Mouse (Mus musculus) stomach, postnatal 0 days (tissue): ENCODE results near the gene Plxnc1. TPM values are rescaled to one million over a fixed set of nuclear protein-coding genes. Genes with fewer than 3 reads are reported as not detected.

Experiments
- ATAC-seq: fragments of 200-750 bp; cut with Nextera tagmentation; 2 replicates; pipeline ENCODE4 v1.8.0; 2017; ENCODE audit not compliant: low FRiP score, low TSS enrichment
- DNase-seq: peaks from one replicate; pipeline ENCODE4 v3.0.0-alpha.2; 2016; ENCODE audit warnings: low spot score
- H3K27ac ChIP-seq: fragments of 300-500 bp; sonication (generic); replicated peaks from 2 replicates; pipeline ENCODE4 v1.5.1; 2014; ENCODE audit warnings: mild to moderate bottlenecking, control low read depth
- H3K27me3 ChIP-seq: fragments of 300-500 bp; sonication (generic); 2 replicates; pipeline ENCODE4 v1.6.1; 2014; ENCODE audit warnings: low read length; ENCODE audit not compliant: control insufficient read depth, insufficient read depth
- H3K36me3 ChIP-seq: fragments of 300-500 bp; sonication (generic); 2 replicates; pipeline ENCODE4 v1.6.1; 2014; ENCODE audit warnings: low read length, mixed read lengths; ENCODE audit not compliant: control insufficient read depth, insufficient read depth
- H3K4me1 ChIP-seq: fragments of 300-500 bp; sonication (generic); replicated peaks from 2 replicates; pipeline ENCODE4 v1.6.1; 2014; ENCODE audit warnings: antibody characterized with exemption; ENCODE audit not compliant: control insufficient read depth, insufficient read depth
- H3K4me2 ChIP-seq: fragments of 300-500 bp; sonication (generic); replicated peaks from 2 replicates; pipeline ENCODE4 v1.6.1; 2014; ENCODE audit warnings: low read depth, mild to moderate bottlenecking, control low read depth, moderate library complexity
- H3K4me3 ChIP-seq: fragments of 300-500 bp; sonication (generic); 2 replicates; pipeline ENCODE4 v1.5.1; 2014; ENCODE audit warnings: low read depth, low read length, control low read depth
- H3K9ac ChIP-seq: fragments of 300-500 bp; sonication (generic); 2 replicates; pipeline ENCODE4 v1.6.1; 2014; ENCODE audit warnings: mild to moderate bottlenecking, low read length, control low read depth, mixed read lengths
- H3K9me3 ChIP-seq: fragments of 300-500 bp; sonication (generic); 2 replicates; pipeline ENCODE4 v1.6.1; 2016; ENCODE audit warnings: low read length; ENCODE audit not compliant: control insufficient read depth
- CTCF ChIP-seq: IDR thresholded peaks from 2 replicates; pipeline ENCODE4 v1.5.1; 2016; ENCODE audit warnings: antibody characterized with exemption, low read depth, mild to moderate bottlenecking, moderate library complexity
- EP300 ChIP-seq: optimal IDR thresholded peaks from 2 replicates; pipeline ENCODE3; 2016; ENCODE audit warnings: antibody characterized with exemption
- WGBS: fragments of 180-500 bp; shearing (Covaris S2); extraction: QIAGEN DNeasy Blood & Tissue Kit; methylation state at CpG from one replicate; pipeline ENCODE4 v1.1.7; 2014; 5-methylcytosine and 5-hydroxymethylcytosine counted together
- polyA plus RNA-seq: library from polyadenylated mRNA; unstranded; fragments of >200 nt; fragmentation: Nextera tagmentation; extraction: Ambion mirVana; gene quantifications from 2 replicates; pipeline ENCODE4 v1.2.1, GENCODE M21; 2015

The Plxnc1 gene
- polyA plus RNA-seq = 0.67 and 1.0 TPM in 2 replicates

GRCm38 (mm10) chr10:94944691-94945205 is at the start of gene Plxnc1:
Plxnc1 (minus strand) TSS chr10:94944835.
- 2% methylated on average over 29 of the region's 57 CpGs for WGBS
- Histone ChIP-seq H3K27me3 (peaks cover 2% of the 10 kb centered on the region; the same call in 1 of the 2 replicates), H3K27ac (no peak within 1 kb of the TSS)

GRCm38 (mm10) chr10:94992127-94992526 is 47.5 kb upstream of the Plxnc1 start:
- DNase-seq = peak; percentile 85
- Histone ChIP-seq H3K4me2 (peak overlapping the region; percentile 31), H3K27ac (peak overlapping the region; percentile 80; the same call in 1 of the 2 replicates), H3K4me1 (no peaks in the 10 kb centered on the region), H3K27me3 (no peaks in the 10 kb centered on the region), H3K9ac (no peak overlapping the region), H3K9me3 (no peaks in the 10 kb centered on the region), H3K36me3 (no peaks in the 10 kb centered on the region), H3K4me3 (no peak overlapping the region; the same call in 1 of the 2 replicates)
- TF ChIP-seq CTCF (peak; percentile 92), EP300 (no peak)
- peak; percentile 56 for ATAC-seq
- 7% methylated on average over 9 of the region's 9 CpGs for WGBS

More at GRCm38 (mm10) chr10:94944691-94945205, at the start of gene Plxnc1:
- Histone ChIP-seq H3K4me1 (no peaks in the 10 kb centered on the region), H3K36me3 (no peaks in the 10 kb centered on the region), H3K9ac (peak within 1 kb of the TSS; percentile 63), H3K4me2 (peak within 1 kb of the TSS; percentile 97), H3K4me3 (peak within 1 kb of the TSS; percentile 69), H3K9me3 (no peaks in the 10 kb centered on the region)
- peak; percentile 37 for DNase-seq
- TF ChIP-seq EP300 = no peak
- TF ChIP-seq CTCF = no peak
- peak; percentile 33; the same call in 1 of the 2 replicates for ATAC-seq

- Histone ChIP-seq H3K4me1 (no peaks in the 10 kb centered on the region), H3K4me2 (peak overlapping the region; percentile 31), H3K9ac (no peak overlapping the region), H3K36me3 (no peaks in the 10 kb centered on the region), H3K27ac (peak overlapping the region; percentile 80), H3K27me3 (no peaks in the 10 kb centered on the region), H3K4me3 (peak overlapping the region; percentile 10; the same call in 1 of the 2 replicates), H3K9me3 (no peaks in the 10 kb centered on the region)
- ATAC-seq (peak; percentile 34; the same call in 1 of the 2 replicates), DNase-seq (peak; percentile 62)
- TF ChIP-seq EP300 (no peak), CTCF (peak; percentile 84)
- WGBS = 14% methylated on average over 17 of the region's 17 CpGs
These were observed 47.0 kb upstream of the Plxnc1 start for GRCm38 (mm10) chr10:94991564-94992097.

- no peak for TF ChIP-seq CTCF
- no peak for TF ChIP-seq EP300
- no peaks in the 10 kb centered on the region for H3K4me1 ChIP-seq
- no peak overlapping the region for H3K9ac ChIP-seq
- no peaks in the 10 kb centered on the region for H3K9me3 ChIP-seq
- peak overlapping the region; percentile 80 for H3K27ac ChIP-seq
- H3K27me3 ChIP-seq = no peaks in the 10 kb centered on the region
- 8% methylated on average over 17 of the region's 17 CpGs for WGBS
- H3K4me3 ChIP-seq = peak overlapping the region; percentile 10; the same call in 1 of the 2 replicates
- DNase-seq (peak; percentile 59), ATAC-seq (peak; percentile 70)
- H3K4me2 ChIP-seq = peak overlapping the region; percentile 31
- H3K36me3 ChIP-seq = no peaks in the 10 kb centered on the region
These were observed 46.3 kb upstream of the Plxnc1 start for GRCm38 (mm10) chr10:94990768-94991563.

- Histone ChIP-seq H3K27ac (no peak overlapping the region), H3K9ac (no peak overlapping the region), H3K27me3 (no peaks in the 10 kb centered on the region)
These were observed 44.7 kb upstream of the Plxnc1 start for GRCm38 (mm10) chr10:94989321-94989720.

More at GRCm38 (mm10) chr10:94989321-94989720, 44.7 kb upstream of the Plxnc1 start:
- Histone ChIP-seq H3K4me1 (no peaks in the 10 kb centered on the region), H3K9me3 (no peaks in the 10 kb centered on the region), H3K36me3 (no peaks in the 10 kb centered on the region), H3K4me2 (no peak overlapping the region), H3K4me3 (no peak overlapping the region)
- no peak for TF ChIP-seq EP300
- TF ChIP-seq CTCF = no peak
- ATAC-seq (no peak), DNase-seq (peak; percentile 37)
- WGBS = 70% methylated on average over 5 of the region's 5 CpGs
